Mouse (Mus musculus) left cerebral cortex, adult 18-20 months (tissue): Measurements from ENCODE around the gene Amy2a2. TPM values are rescaled to one million over a fixed set of nuclear protein-coding genes. Genes with fewer than 3 reads are reported as not detected.
"Not testable (repeated sequence)": the region's sequence is repeated elsewhere in the genome, so short reads cannot be mapped to it uniquely, and the experiment has no call there.

Experiments
- DNase-seq, 2 experiments: peaks; one replicate each; pipeline ENCODE4 v3.0.0; 2021 to 2022; ENCODE audit warnings: low spot score in 2 of 2, mixed read lengths in 1 of 2
- long read RNA-seq, 2 experiments: library from polyadenylated mRNA; stranded (forward); transcript quantifications; one replicate each; pipeline ENCODE4 v2.0.0; 2021
- total RNA-seq, 2 experiments: library from RNA; stranded (reverse); gene quantifications; 2 replicates each; pipeline ENCODE4 v1.2.3; 2021

Gene Amy2a2
- total RNA-seq = not detected
- long read RNA-seq, experiment 1 = 0 reads
- long read RNA-seq, experiment 2 = 0 reads

DNA sequence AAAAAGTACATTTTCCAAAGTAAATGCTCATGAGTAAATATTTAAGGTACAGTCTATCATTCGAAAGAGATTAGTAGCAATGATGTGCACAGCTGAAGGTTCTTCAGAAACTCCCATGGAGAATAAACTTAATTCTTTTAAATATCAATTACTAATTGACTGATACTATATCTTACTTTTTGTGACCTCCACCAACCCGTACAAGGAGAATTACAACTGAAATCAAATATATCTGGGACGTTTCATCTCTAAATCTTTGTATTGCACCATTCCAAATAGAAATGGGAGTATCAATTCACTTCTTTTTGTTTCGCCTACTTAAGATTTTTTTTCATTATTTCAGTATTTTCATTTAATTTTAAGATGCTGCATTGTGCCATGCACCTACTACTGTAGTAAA, at the start of gene Amy2a2:
Amy2a2 (minus strand) TSS at position 101 of the 400 bp plus-strand sequence.
- not testable (repeated sequence) for DNase-seq

DNA sequence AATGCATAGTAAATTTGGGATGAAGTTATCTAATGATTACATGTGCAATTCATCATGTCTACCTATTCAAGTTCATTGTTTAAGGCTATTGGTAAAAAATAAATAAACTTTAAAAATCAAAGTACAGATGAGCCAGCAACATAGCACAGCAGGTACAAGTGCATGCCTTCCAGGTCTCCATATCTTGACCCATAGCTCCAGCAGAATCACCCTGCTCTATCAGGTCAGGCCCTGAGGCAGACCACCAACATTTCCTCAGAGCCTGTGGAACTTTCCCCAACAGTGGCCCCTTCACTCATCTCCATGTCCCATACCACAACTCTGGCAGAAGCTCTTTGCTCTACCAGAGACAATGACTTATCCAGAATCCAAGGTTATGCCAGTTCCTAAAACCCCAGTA, 11.0 kb downstream of the Amy2a2 start:
- not testable (repeated sequence) for DNase-seq

DNA sequence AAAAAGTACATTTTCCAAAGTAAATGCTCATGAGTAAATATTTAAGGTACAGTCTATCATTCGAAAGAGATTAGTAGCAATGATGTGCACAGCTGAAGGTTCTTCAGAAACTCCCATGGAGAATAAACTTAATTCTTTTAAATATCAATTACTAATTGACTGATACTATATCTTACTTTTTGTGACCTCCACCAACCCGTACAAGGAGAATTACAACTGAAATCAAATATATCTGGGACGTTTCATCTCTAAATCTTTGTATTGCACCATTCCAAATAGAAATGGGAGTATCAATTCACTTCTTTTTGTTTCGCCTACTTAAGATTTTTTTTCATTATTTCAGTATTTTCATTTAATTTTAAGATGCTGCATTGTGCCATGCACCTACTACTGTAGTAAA, 32.5 kb downstream of the Amy2a2 start, which contains the start of gene Amy2a3:
Amy2a3 (minus strand) TSS at position 101 of the 400 bp plus-strand sequence.
- DNase-seq = not testable (repeated sequence)

DNA sequence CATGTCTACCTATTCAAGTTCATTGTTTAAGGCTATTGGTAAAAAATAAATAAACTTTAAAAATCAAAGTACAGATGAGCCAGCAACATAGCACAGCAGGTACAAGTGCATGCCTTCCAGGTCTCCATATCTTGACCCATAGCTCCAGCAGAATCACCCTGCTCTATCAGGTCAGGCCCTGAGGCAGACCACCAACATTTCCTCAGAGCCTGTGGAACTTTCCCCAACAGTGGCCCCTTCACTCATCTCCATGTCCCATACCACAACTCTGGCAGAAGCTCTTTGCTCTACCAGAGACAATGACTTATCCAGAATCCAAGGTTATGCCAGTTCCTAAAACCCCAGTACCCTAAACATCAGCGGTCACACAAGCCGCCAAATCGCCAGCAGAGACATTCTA, 43.5 kb downstream of the Amy2a2 start:
- not testable (repeated sequence) for DNase-seq

Other genes starting within 250 kb of the Amy2a2 start
- under 1 TPM in 1 of 2 experiments, not detected in 1; 0.12 TPM for gene Amy2a5, start 97.8 kb downstream of the Amy2a2 start, total RNA-seq
- gene Amy2a4, start 65.2 kb downstream of the Amy2a2 start, total RNA-seq = not detected
- gene Amy2a3, start 32.6 kb downstream of the Amy2a2 start, total RNA-seq = not detected
- gene Amy2a1, start 175.8 kb upstream of the Amy2a2 start, total RNA-seq = not detected